Mouse (Mus musculus): ENCODE results near the gene Amacr. TPM values are rescaled to one million over a fixed set of nuclear protein-coding genes. Genes with fewer than 3 reads are reported as not detected.
"Not testable (repeated sequence)": the region's sequence is repeated elsewhere in the genome, so short reads cannot be mapped to it uniquely, and the experiment has no call there.

The Amacr gene
- polyA plus RNA-seq, 1 experiment from 2014 or later: 20.6 TPM

GRCm38 (mm10) chr15:10959277-10960026, 22.1 kb upstream of the Amacr start:
- Histone ChIP-seq H3K27ac (no peak overlapping the region), H3K36me3 (no peaks in the 10 kb centered on the region), H3K9ac (no peak overlapping the region), H3K27me3 (replicated peaks) (no peaks in the 10 kb centered on the region), H3K4me3 (replicated peaks) (no peak overlapping the region), H3K9me3 (no peaks in the 10 kb centered on the region), H3K4me2 (replicated peaks) (no peak overlapping the region), H3K4me1 (replicated peaks) (no peaks in the 10 kb centered on the region)
- 71% methylated on average over 15 of the region's 15 CpGs for WGBS
- peak; percentile 76 for ATAC-seq

GRCm38 (mm10) chr15:10960267-10960666, 21.3 kb upstream of the Amacr start:
- ATAC-seq: no peak
- Histone ChIP-seq H3K4me1 (replicated peaks) (no peaks in the 10 kb centered on the region), H3K4me3 (replicated peaks) (no peak overlapping the region), H3K9me3 (no peaks in the 10 kb centered on the region), H3K9ac (no peak overlapping the region), H3K4me2 (replicated peaks) (no peak overlapping the region), H3K36me3 (no peaks in the 10 kb centered on the region), H3K27me3 (replicated peaks) (no peaks in the 10 kb centered on the region), H3K27ac (no peak overlapping the region)
- 83% methylated on average over 5 of the region's 5 CpGs for WGBS

GRCm38 (mm10) chr15:10962601-10963000, 19.0 kb upstream of the Amacr start:
- Histone ChIP-seq H3K9me3 (no peaks in the 10 kb centered on the region), H3K4me2 (replicated peaks) (no peak overlapping the region), H3K4me1 (replicated peaks) (no peaks in the 10 kb centered on the region), H3K27me3 (replicated peaks) (no peaks in the 10 kb centered on the region), H3K36me3 (no peaks in the 10 kb centered on the region), H3K4me3 (replicated peaks) (no peak overlapping the region), H3K27ac (no peak overlapping the region), H3K9ac (no peak overlapping the region)
- 80% methylated on average over 2 of the region's 2 CpGs for WGBS
- ATAC-seq: no peak

- H3K36me3 ChIP-seq: no peaks in the 10 kb centered on the region
- no peak overlapping the region for H3K27ac ChIP-seq
- ATAC-seq: no peak
- WGBS: 71% methylated on average over 3 of the region's 3 CpGs
- no peaks in the 10 kb centered on the region for H3K4me1 ChIP-seq (replicated peaks)
- no peak overlapping the region for H3K4me2 ChIP-seq (replicated peaks)
- H3K27me3 ChIP-seq (replicated peaks): no peaks in the 10 kb centered on the region
- H3K4me3 ChIP-seq (replicated peaks): no peak overlapping the region
- no peak overlapping the region for H3K9ac ChIP-seq
- H3K9me3 ChIP-seq: no peaks in the 10 kb centered on the region
These were observed 12.1 kb upstream of the Amacr start for GRCm38 (mm10) chr15:10969439-10969838.

- H3K36me3 ChIP-seq: no peaks in the 10 kb centered on the region
- no peak for ATAC-seq
- no peak overlapping the region for H3K4me2 ChIP-seq (replicated peaks)
- H3K4me1 ChIP-seq (replicated peaks): no peaks in the 10 kb centered on the region
- 81% methylated on average over 5 of the region's 5 CpGs for WGBS
- no peak overlapping the region for H3K4me3 ChIP-seq (replicated peaks)
- no peaks in the 10 kb centered on the region for H3K27me3 ChIP-seq (replicated peaks)
- no peaks in the 10 kb centered on the region for H3K9me3 ChIP-seq
- H3K27ac ChIP-seq: no peak overlapping the region
- H3K9ac ChIP-seq: no peak overlapping the region
These were observed 10.8 kb upstream of the Amacr start for GRCm38 (mm10) chr15:10970777-10971176.

GRCm38 (mm10) chr15:10977151-10977550, 4.4 kb upstream of the Amacr start:
- Histone ChIP-seq H3K9me3 (no peaks in the 10 kb centered on the region), H3K4me1 (replicated peaks) (no peaks in the 10 kb centered on the region), H3K4me2 (replicated peaks) (no peak overlapping the region), H3K36me3 (no peaks in the 10 kb centered on the region), H3K4me3 (replicated peaks) (no peak overlapping the region), H3K27ac (no peak overlapping the region), H3K27me3 (replicated peaks) (no peaks in the 10 kb centered on the region), H3K9ac (no peak overlapping the region)
- no peak for ATAC-seq

- H3K27me3 ChIP-seq (replicated peaks): no peaks in the 10 kb centered on the region
- H3K4me3 ChIP-seq (replicated peaks): no peak overlapping the region
These were observed 844 bp upstream of the Amacr start for GRCm38 (mm10) chr15:10980712-10981111.

GRCm38 (mm10) chr15:10982064-10982435, 494 bp downstream of the Amacr start:
- peak overlapping the region; percentile 93; the same call in 1 of the 2 replicates for H3K27ac ChIP-seq
- WGBS: 6% methylated on average over 6 of the region's 6 CpGs
- peak; percentile 31 for ATAC-seq

More at GRCm38 (mm10) chr15:10980712-10981111, 844 bp upstream of the Amacr start:
- ATAC-seq: no peak
- Histone ChIP-seq H3K9ac (no peak overlapping the region), H3K9me3 (no peaks in the 10 kb centered on the region), H3K4me1 (replicated peaks) (0 out of 2 replicates have a peak, but pooled peaks cover 2% of the 10 kb centered on the region), H3K4me2 (replicated peaks) (no peak overlapping the region), H3K27ac (no peak overlapping the region), H3K36me3 (no peaks in the 10 kb centered on the region)
- 49% methylated on average over 2 of the region's 2 CpGs for WGBS

GRCm38 (mm10) chr15:10985756-10986155, 4.2 kb downstream of the Amacr start:
- H3K27me3 ChIP-seq (replicated peaks): no peaks in the 10 kb centered on the region
- WGBS: 53% methylated on average over 6 of the region's 6 CpGs
- H3K4me1 ChIP-seq (replicated peaks): 0 out of 2 replicates have a peak, but pooled peaks cover 2% of the 10 kb centered on the region
- H3K9me3 ChIP-seq: no peaks in the 10 kb centered on the region
- H3K9ac ChIP-seq: no peak overlapping the region
- peak; percentile 69 for ATAC-seq
- peak overlapping the region; percentile 23; the same call in 1 of the 2 replicates for H3K4me2 ChIP-seq (replicated peaks)
- no peaks in the 10 kb centered on the region for H3K36me3 ChIP-seq
- peak overlapping the region; percentile 48 for H3K27ac ChIP-seq
- no peak overlapping the region for H3K4me3 ChIP-seq (replicated peaks)

More at GRCm38 (mm10) chr15:10982064-10982435, 494 bp downstream of the Amacr start:
- 0 out of 2 replicates have a peak, but pooled peaks cover 2% of the 10 kb centered on the region for H3K4me1 ChIP-seq (replicated peaks)
- H3K36me3 ChIP-seq: no peaks in the 10 kb centered on the region
- peak overlapping the region; percentile 73 for H3K4me3 ChIP-seq (replicated peaks)
- no peaks in the 10 kb centered on the region for H3K9me3 ChIP-seq
- peak overlapping the region; percentile 91 for H3K9ac ChIP-seq
- peak overlapping the region; percentile 57 for H3K4me2 ChIP-seq (replicated peaks)
- no peaks in the 10 kb centered on the region for H3K27me3 ChIP-seq (replicated peaks)

GRCm38 (mm10) chr15:10986477-10986876, 4.9 kb downstream of the Amacr start:
- H3K27ac ChIP-seq: peak overlapping the region; percentile 48
- H3K27me3 ChIP-seq (replicated peaks); H3K9ac ChIP-seq; H3K4me1 ChIP-seq (replicated peaks); H3K4me3 ChIP-seq (replicated peaks); ATAC-seq; H3K4me2 ChIP-seq (replicated peaks); H3K36me3 ChIP-seq; H3K9me3 ChIP-seq: not testable (repeated sequence)
- 79% methylated on average over 2 of the region's 2 CpGs for WGBS

- H3K27ac ChIP-seq: no peak overlapping the region
- no peaks in the 10 kb centered on the region for H3K4me1 ChIP-seq (replicated peaks)
- ATAC-seq: no peak
- H3K4me3 ChIP-seq (replicated peaks): no peak overlapping the region
- no peaks in the 10 kb centered on the region for H3K27me3 ChIP-seq (replicated peaks)
- H3K36me3 ChIP-seq: no peaks in the 10 kb centered on the region
- no peaks in the 10 kb centered on the region for H3K9me3 ChIP-seq
- H3K9ac ChIP-seq: no peak overlapping the region
- 38% methylated on average over 2 of the region's 2 CpGs for WGBS
- H3K4me2 ChIP-seq (replicated peaks): no peak overlapping the region
These were observed 8.9 kb downstream of the Amacr start for GRCm38 (mm10) chr15:10990411-10990810.

- Histone ChIP-seq H3K9me3 (no peaks in the 10 kb centered on the region), H3K27me3 (replicated peaks) (no peaks in the 10 kb centered on the region), H3K9ac (no peak overlapping the region), H3K4me1 (replicated peaks) (no peaks in the 10 kb centered on the region), H3K4me3 (replicated peaks) (no peak overlapping the region), H3K4me2 (replicated peaks) (no peak overlapping the region), H3K36me3 (no peaks in the 10 kb centered on the region), H3K27ac (no peak overlapping the region)
- 79% methylated on average over 1 of the region's 1 CpGs for WGBS
- ATAC-seq: no peak
These were observed 10.0 kb downstream of the Amacr start for GRCm38 (mm10) chr15:10991566-10991965.

GRCm38 (mm10) chr15:10999832-11000231, 18.3 kb downstream of the Amacr start:
- Histone ChIP-seq H3K4me2 (replicated peaks) (no peak overlapping the region), H3K27ac (no peak overlapping the region), H3K9me3 (no peaks in the 10 kb centered on the region), H3K27me3 (replicated peaks) (no peaks in the 10 kb centered on the region), H3K4me1 (replicated peaks) (no peaks in the 10 kb centered on the region), H3K4me3 (replicated peaks) (no peak overlapping the region), H3K9ac (no peak overlapping the region), H3K36me3 (no peaks in the 10 kb centered on the region)
- 0 out of 2 replicates have a peak, but pooled peaks have one; percentile 31 for ATAC-seq
- 54% methylated on average over 5 of the region's 5 CpGs for WGBS
